Mouse (Mus musculus) lung, adult 2 months (tissue): ENCODE results near the gene Cab39l.

Experiments used
- CTCF ChIP-seq: fragments of 200-500 bp; IDR thresholded peaks from 2 replicates; pipeline ENCODE4 v1.5.1; 2011; ENCODE audit warnings: mild to moderate bottlenecking, low read length, control low read depth; ENCODE audit not compliant: insufficient read depth
- POLR2A ChIP-seq: fragments of 200-500 bp; IDR thresholded peaks from 2 replicates; pipeline ENCODE4 v1.6.1; 2011; ENCODE audit warnings: low read depth, mild to moderate bottlenecking, control low read depth, low read length, borderline replicate concordance; ENCODE audit errors: extremely low read depth

- TF ChIP-seq POLR2A: no peak
- TF ChIP-seq CTCF: no peak
Observed at GRCm38 (mm10) chr14:59441472-59441805, 667 bp downstream of the Cab39l start.
